Mouse (Mus musculus) ES-E14 (cell line): ENCODE data around the gene Jmjd8. TPM values are rescaled to one million over a fixed set of nuclear protein-coding genes. Genes with fewer than 3 reads are reported as not detected.

Source experiments
- DNase-seq: peaks from one replicate; pipeline ENCODE4 v3.0.0-alpha.2; 2013; ENCODE audit warnings: low read depth, low spot score
- H3K27ac ChIP-seq: 2 replicates; pipeline ENCODE4 v1.5.1; 2012; ENCODE audit warnings: low read depth, mild to moderate bottlenecking, low read length, moderate library complexity, mixed read lengths; ENCODE audit not compliant: poor library complexity, insufficient read depth, severe bottlenecking
- H3K36me3 ChIP-seq: 2 replicates; pipeline ENCODE4 v1.6.1; 2012; ENCODE audit warnings: mild to moderate bottlenecking, low read length, moderate library complexity, mixed read lengths; ENCODE audit not compliant: control insufficient read depth, poor library complexity, insufficient read depth, severe bottlenecking
- H3K4me1 ChIP-seq, 2 experiments: fragments of 150-350 bp in 1 of 2; sonication (generic) in 1 of 2; 2 replicates each; pipeline ENCODE4 v1.6.1; 2012; ENCODE audit warnings: low read length in 2 of 2, mild to moderate bottlenecking in 1 of 2, mixed read lengths in 1 of 2; ENCODE audit not compliant: control insufficient read depth in 2 of 2, insufficient read depth in 2 of 2, poor library complexity in 1 of 2
- H3K4me3 ChIP-seq, 2 experiments: fragments of 150-350 bp in 1 of 2; sonication (generic) in 1 of 2; 2 replicates each; pipeline ENCODE4 v1.5.1; 2012; ENCODE audit warnings: low read length in 2 of 2, low read depth in 1 of 2, mild to moderate bottlenecking in 1 of 2, mixed read lengths in 1 of 2; ENCODE audit not compliant: insufficient read depth in 1 of 2, poor library complexity in 1 of 2, severe bottlenecking in 1 of 2
- H3K9ac ChIP-seq: 2 replicates; pipeline ENCODE4 v1.6.1; 2012; ENCODE audit warnings: low read depth, mild to moderate bottlenecking, low read length, mixed read lengths; ENCODE audit not compliant: poor library complexity, insufficient read depth, severe bottlenecking
- H3K9me3 ChIP-seq: fragments of 150-350 bp; sonication (generic); 2 replicates; pipeline ENCODE4 v1.6.1; 2012; ENCODE audit warnings: low read depth, mild to moderate bottlenecking, low read length; ENCODE audit not compliant: control insufficient read depth, insufficient read depth
- CHD2 ChIP-seq: IDR thresholded peaks from 2 replicates; pipeline ENCODE4 v1.6.1; 2014; ENCODE audit warnings: mild to moderate bottlenecking, low read depth, low read length, inconsistent platforms
- HCFC1 ChIP-seq: IDR thresholded peaks from 2 replicates; pipeline ENCODE4 v1.6.1; 2012; ENCODE audit warnings: low read length, inconsistent platforms, borderline replicate concordance; ENCODE audit not compliant: insufficient read depth
- MAFK ChIP-seq: IDR thresholded peaks from 2 replicates; pipeline ENCODE4 v1.6.1; 2014; ENCODE audit warnings: mild to moderate bottlenecking, low read depth, low read length, inconsistent platforms; ENCODE audit not compliant: insufficient read depth
- ZC3H11A ChIP-seq: IDR thresholded peaks from 2 replicates; pipeline ENCODE4 v1.6.1; 2012; ENCODE audit warnings: low read depth, mild to moderate bottlenecking, inconsistent platforms, low read length, borderline replicate concordance
- ZNF384 ChIP-seq: IDR thresholded peaks from 2 replicates; pipeline ENCODE4 v1.6.1; 2012; ENCODE audit warnings: low read depth, low read length, inconsistent platforms
- in situ Hi-C, 2 experiments: fragments of 600-800 bp; cut with MboI; formaldehyde crosslinking; loops; one replicate each; pipeline ENCODE4 v1.15.1; 2025; ENCODE audit warnings: low sequenced_read_pairs in 2 of 2, inconsistent platforms in 1 of 2; ENCODE audit not compliant: unreplicated experiment in 2 of 2
- total RNA-seq: library from RNA; depleted of rRNA; stranded (reverse); fragments of 300-350 nt; gene quantifications from 2 replicates; pipeline ENCODE4 v1.2.3, GENCODE M21; 2012

Jmjd8 gene
- total RNA-seq, 1 experiment: 25.1 TPM

- Histone ChIP-seq H3K36me3 (peaks cover 12% of the 10 kb centered on the region), H3K4me3 (peak overlapping the region; percentile 75 to 82), H3K9ac (peak overlapping the region; percentile 77), H3K4me1 (peaks cover 0 to 23% of the 10 kb centered on the region in 2 experiments; a peak in 2 of 4 replicates), H3K9me3 (no peaks in the 10 kb centered on the region), H3K27ac (no peak overlapping the region)
- TF ChIP-seq ZNF384 (no peak), HCFC1 (peak; percentile 84), CHD2 (no peak)
- DNase-seq: no peak
- in situ Hi-C loops: no loop called here
These were observed 46.8 kb downstream of the Jmjd8 start for GRCm38 (mm10) chr17:25875171-25876136.

GRCm38 (mm10) chr17:25876347-25876915, 47.8 kb downstream of the Jmjd8 start:
- H3K4me3 ChIP-seq: peak overlapping the region in 1 of 2 experiments; percentile 82; a peak in 1 of 4 replicates
- no peak overlapping the region for H3K9ac ChIP-seq
- no peak for DNase-seq
- peaks cover 12% of the 10 kb centered on the region for H3K36me3 ChIP-seq
- in situ Hi-C loops: no loop called here
- TF ChIP-seq ZNF384 (no peak), HCFC1 (no peak), MAFK (no peak), CHD2 (no peak), ZC3H11A (no peak)
- H3K27ac ChIP-seq: no peak overlapping the region
- H3K9me3 ChIP-seq: no peaks in the 10 kb centered on the region
- H3K4me1 ChIP-seq: peaks cover 0 to 31% of the 10 kb centered on the region in 2 experiments; a peak in 3 of 4 replicates

- in situ Hi-C loops: no loop called here
- Histone ChIP-seq H3K9me3 (no peaks in the 10 kb centered on the region), H3K27ac (no peak overlapping the region), H3K4me3 (no peak overlapping the region), H3K9ac (no peak overlapping the region), H3K4me1 (peaks cover 5 to 35% of the 10 kb centered on the region in 2 experiments; a peak in 3 of 4 replicates), H3K36me3 (peaks cover 16% of the 10 kb centered on the region)
- DNase-seq: no peak
- no peak for TF ChIP-seq ZC3H11A
- TF ChIP-seq MAFK: no peak
- no peak for TF ChIP-seq HCFC1
- no peak for TF ChIP-seq ZNF384
- no peak for TF ChIP-seq CHD2
These were observed 48.4 kb downstream of the Jmjd8 start for GRCm38 (mm10) chr17:25877025-25877424.

DNA sequence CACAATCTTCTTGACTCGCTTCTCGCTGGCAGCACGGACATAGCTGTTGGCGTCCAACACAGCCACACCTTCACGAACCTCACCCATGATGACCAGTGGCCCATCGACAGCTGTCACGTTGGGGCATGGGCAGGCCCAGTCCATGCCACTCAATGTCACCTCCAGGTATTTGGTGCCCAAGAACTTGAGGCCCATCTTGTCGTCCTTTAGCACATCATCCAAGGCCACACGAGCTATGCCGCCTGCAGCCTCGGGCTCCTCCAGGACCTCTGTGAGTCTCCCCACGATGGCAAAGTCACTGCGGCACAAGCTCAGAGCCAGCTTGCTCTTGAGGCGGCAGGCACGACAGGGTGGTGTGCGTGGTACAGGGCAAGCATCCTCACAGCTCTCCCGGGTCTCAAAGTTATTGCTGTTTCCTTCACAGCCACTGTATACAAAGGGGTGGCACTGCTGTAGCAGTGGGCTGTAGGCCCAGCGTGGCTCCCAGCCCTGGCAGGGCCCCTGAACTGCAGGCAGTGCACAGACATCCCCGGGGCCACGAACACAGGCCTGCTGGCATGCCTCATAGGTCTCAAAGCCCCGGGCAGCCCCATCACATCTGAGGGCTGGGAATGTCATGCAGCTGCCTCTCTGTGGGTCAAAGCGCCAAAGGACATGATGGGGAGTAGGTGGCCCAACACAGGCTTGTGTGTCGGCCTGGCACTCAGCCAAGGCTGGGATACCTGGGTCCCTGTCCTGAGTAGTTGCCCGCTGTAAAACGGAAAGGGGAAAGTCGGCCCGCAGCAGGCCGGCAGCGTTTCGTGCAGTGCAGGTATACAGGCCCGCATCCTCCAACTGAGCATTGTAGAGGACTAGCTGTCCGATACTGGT, 49.3 kb downstream of the Jmjd8 start:
- DNase-seq: no peak
- H3K36me3 ChIP-seq: peaks cover 16% of the 10 kb centered on the region
- no peak overlapping the region for H3K4me3 ChIP-seq
- TF ChIP-seq MAFK: no peak
- no peak for TF ChIP-seq ZNF384
- TF ChIP-seq ZC3H11A: no peak
- no peak for TF ChIP-seq CHD2
- no peak for TF ChIP-seq HCFC1
- H3K27ac ChIP-seq: no peak overlapping the region
- H3K9ac ChIP-seq: no peak overlapping the region
- H3K4me1 ChIP-seq: peaks cover 5 to 40% of the 10 kb centered on the region in 2 experiments; a peak in 3 of 4 replicates
- in situ Hi-C loops: no loop called here
- H3K9me3 ChIP-seq: no peaks in the 10 kb centered on the region
